Mouse (Mus musculus) myocyte (in vitro differentiated cells): ENCODE measurements at regions not wholly inside any gene's neighbourhood (a gene's known extent, or its start where the extent isn't known, plus 50 kb on each side); places are given as distances from the start of the nearest gene placed in this dataset.

Experiments used
- CEBPB ChIP-seq: IDR thresholded peaks from 2 replicates; pipeline ENCODE4 v1.6.1; 2011; ENCODE audit warnings: mild to moderate bottlenecking, moderate library complexity; ENCODE audit not compliant: poor library complexity, insufficient read depth, severe bottlenecking
- E2F4 ChIP-seq: IDR thresholded peaks from one replicate; pipeline ENCODE4 v1.6.1; 2011; ENCODE audit warnings: mild to moderate bottlenecking, control low read depth, moderate library complexity; ENCODE audit not compliant: insufficient read depth
- MAX ChIP-seq: IDR thresholded peaks from one replicate; pipeline ENCODE4 v1.6.1; 2011; ENCODE audit warnings: low read depth, mild to moderate bottlenecking, control low read depth
- MYOD1 ChIP-seq, 3 experiments: IDR thresholded peaks; one replicate each; pipeline ENCODE4 v1.6.1; 2011; ENCODE audit warnings: control low read depth in 2 of 3, low read depth in 2 of 3, mild to moderate bottlenecking in 2 of 3, moderate library complexity in 1 of 3; ENCODE audit not compliant: insufficient read length in 2 of 3, control insufficient read depth in 1 of 3
- MYOG ChIP-seq, 3 experiments: IDR thresholded peaks; one replicate each; pipeline ENCODE4 v1.6.1; 2011; ENCODE audit warnings: control low read depth in 2 of 3, low read depth in 2 of 3, mild to moderate bottlenecking in 2 of 3; ENCODE audit not compliant: insufficient read length in 2 of 3, control insufficient read depth in 1 of 3, insufficient read depth in 1 of 3
- POLR2A ChIP-seq: IDR thresholded peaks from one replicate; pipeline ENCODE4 v1.6.1; 2011; ENCODE audit warnings: low read depth, mild to moderate bottlenecking, control low read depth, moderate library complexity; ENCODE audit not compliant: insufficient read length
- POLR2AphosphoS2 ChIP-seq: IDR thresholded peaks from one replicate; pipeline ENCODE4 v1.6.1; 2011; ENCODE audit warnings: low read depth, control low read depth; ENCODE audit not compliant: insufficient read length
- REST ChIP-seq: IDR thresholded peaks from one replicate; pipeline ENCODE4 v1.6.1; 2011; ENCODE audit warnings: mild to moderate bottlenecking, control low read depth, moderate library complexity; ENCODE audit not compliant: insufficient read depth, insufficient read length
- TCF3 ChIP-seq: IDR thresholded peaks from one replicate; pipeline ENCODE4 v1.6.1; 2011; ENCODE audit warnings: low read depth, control low read depth; ENCODE audit not compliant: insufficient read length
- USF1 ChIP-seq: IDR thresholded peaks from one replicate; pipeline ENCODE4 v1.6.1; 2011; ENCODE audit warnings: low read depth, mild to moderate bottlenecking, control low read depth, moderate library complexity

DNA sequence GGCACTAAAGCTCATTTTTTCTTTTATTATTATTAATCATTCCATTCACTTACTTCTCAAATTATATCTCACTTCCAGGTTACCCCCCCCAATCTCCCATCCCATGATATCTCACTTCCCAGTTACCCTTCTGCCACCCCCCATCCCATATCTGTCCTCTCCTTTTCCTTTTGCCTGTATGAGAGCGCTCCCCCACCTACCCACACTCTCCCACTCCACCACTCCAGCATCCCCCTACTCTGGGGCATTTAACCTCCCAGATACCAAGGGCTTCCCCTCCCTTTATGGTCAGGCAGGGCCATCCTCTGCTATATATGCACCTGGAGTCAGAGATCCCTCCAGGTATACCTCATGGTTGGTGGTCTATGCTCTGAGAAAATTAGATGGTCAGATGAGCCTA lies 671.6 kb downstream of the Tecrl start:
- no peak for TF ChIP-seq E2F4
- no peak for TF ChIP-seq POLR2AphosphoS2
- TF ChIP-seq POLR2A, result no peak
- no peak for TF ChIP-seq MAX
- TF ChIP-seq TCF3, result no peak
- TF ChIP-seq MYOD1 (IDR thresholded peaks at IDR 0.05; ENCODE audit: control insufficient read depth in 1 of 3, insufficient read length in 2 of 3, low read depth in 2 of 3), result no peak
- TF ChIP-seq USF1, result no peak
- TF ChIP-seq MYOG (IDR thresholded peaks at IDR 0.05; ENCODE audit: control insufficient read depth in 1 of 3, insufficient read depth in 1 of 3, insufficient read length in 2 of 3, low read depth in 2 of 3), result no peak
- no peak for TF ChIP-seq CEBPB
- no peak for TF ChIP-seq REST
